Comparison of ENCODE assay signal across 8 mouse cellular contexts in the genomic region with DNA sequence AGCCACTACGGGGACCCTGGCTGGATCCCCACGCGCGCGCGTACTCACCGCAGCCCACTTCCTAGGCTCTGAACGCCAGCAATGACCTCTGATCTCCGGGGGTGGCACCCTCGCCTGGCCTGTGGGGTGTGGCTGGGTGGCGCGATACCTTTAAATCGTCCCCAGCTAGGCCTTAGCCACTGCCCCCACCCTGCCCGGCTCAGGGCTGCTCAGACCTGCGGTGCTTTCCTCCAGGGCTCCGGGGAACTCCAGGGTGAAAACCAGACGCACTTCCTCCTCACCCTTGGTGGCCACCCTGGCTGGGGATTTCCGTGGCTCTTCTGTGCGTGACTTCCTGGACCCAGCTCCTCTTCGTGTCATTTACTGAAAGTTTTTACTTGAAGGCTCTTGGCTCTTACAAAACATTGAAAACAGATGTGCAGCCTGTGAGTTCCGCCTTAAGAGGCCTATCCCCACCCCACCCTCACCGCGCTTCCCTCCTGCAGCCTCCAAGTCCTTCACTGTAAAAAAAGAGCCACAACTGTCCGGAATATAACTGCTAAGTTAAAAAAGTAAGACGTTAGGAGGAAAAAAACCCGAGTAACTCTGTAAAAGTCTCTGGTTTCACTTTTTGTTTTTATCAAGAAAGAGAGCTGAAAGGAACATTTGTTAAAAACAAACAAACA. TPM values are rescaled to one million over a fixed set of nuclear protein-coding genes. Genes with fewer than 3 reads are reported as not detected.
DNase-seq lines count a peak whose midpoint lies in the region; ATAC-seq and TF ChIP-seq lines count a peak whose summit lies in the region.

A gene (minus strand): TSS at position 412 of the 665 bp plus-strand sequence.

- no peaks in the 10 kb centered on the region for H3K9me3 ChIP-seq in E14TG2a.4 (ENCODE audit: low read length)
- no peaks in the 10 kb centered on the region for H3K9me3 ChIP-seq in forebrain, embryonic 13.5 days (replicated peaks)

- peak within 1 kb of the TSS; percentile 70 for H3K9ac ChIP-seq in forebrain, embryonic 13.5 days

- no peaks in the 10 kb centered on the region for H3K27me3 ChIP-seq in E14TG2a.4 (ENCODE audit: insufficient read depth, low read length)
- no peaks in the 10 kb centered on the region for H3K27me3 ChIP-seq in forebrain, embryonic 13.5 days

- under 1% methylated on average over 26 of the region's 26 CpGs for WGBS in bone marrow, adult 2 months
- WGBS in forebrain, embryonic 13.5 days, result 11% methylated on average over 26 of the region's 26 CpGs
- under 1% methylated on average over 26 of the region's 26 CpGs for WGBS in large intestine, adult 2 months

- H3K36me3 ChIP-seq in E14TG2a.4 (ENCODE audit: insufficient read depth, low read length), result no peaks in the 10 kb centered on the region
- no peaks in the 10 kb centered on the region for H3K36me3 ChIP-seq in forebrain, embryonic 13.5 days (ENCODE audit: poor library complexity, severe bottlenecking)

- ATAC-seq in forebrain, embryonic 13.5 days, result peak; percentile 84

- peak within 1 kb of the TSS; percentile 92 for H3K27ac ChIP-seq in bone marrow, adult 2 months (ENCODE audit: control insufficient read depth, insufficient read depth, low read depth, low read length, poor library complexity)
- H3K27ac ChIP-seq in forebrain, embryonic 13.5 days, result no peak within 1 kb of the TSS

- peaks cover 42% of the 10 kb centered on the region for H3K4me1 ChIP-seq in E14TG2a.4 (replicated peaks; ENCODE audit: low read depth, low read length)
- peaks cover 5% of the 10 kb centered on the region for H3K4me1 ChIP-seq in bone marrow, adult 2 months (ENCODE audit: control insufficient read depth, insufficient read depth, low read length)
- peaks cover 7% of the 10 kb centered on the region for H3K4me1 ChIP-seq in forebrain, embryonic 13.5 days

- H3K4me3 ChIP-seq in E14TG2a.4 (replicated peaks; ENCODE audit: low read length), result peak within 1 kb of the TSS; percentile 80
- peak within 1 kb of the TSS; percentile 83 for H3K4me3 ChIP-seq in bone marrow, adult 2 months (replicated peaks; ENCODE audit: control insufficient read depth, low read depth, low read length)
- peak within 1 kb of the TSS; percentile 44 for H3K4me3 ChIP-seq in forebrain, embryonic 13.5 days

- peak; percentile 82; the same call in 1 of the 2 replicates for TF ChIP-seq POLR2A in bone marrow, adult 2 months (IDR thresholded peaks at IDR 0.05; ENCODE audit: borderline replicate concordance, control insufficient read depth, low read depth, low read length)

- peak within 1 kb of the TSS; percentile 82 for H3K4me2 ChIP-seq in forebrain, embryonic 13.5 days

- intact Hi-C loops in heart, postnatal 25 days (cut with DNase I), result loop anchor here (5.0 kb wide), 1 partner anchor 36 kb away; a partner anchor contains a TSS

- peak; percentile 72 for DNase-seq in heart, postnatal 25 days (ENCODE audit: low spot score)
- DNase-seq in large intestine, adult 2 months (ENCODE audit: low read depth, low spot score), result peak; percentile 72
- peak; percentile 74 for DNase-seq in lung, postnatal 14 days
- peak; percentile 54 for DNase-seq in ovary, postnatal 14 days (ENCODE audit: low spot score)
- peak; percentile 65 for DNase-seq in urinary bladder, adult 2 months (ENCODE audit: low spot score)

- no peak for TF ChIP-seq CTCF in E14TG2a.4 (conservative IDR thresholded peaks at IDR 0.05; ENCODE audit: low read length)
- TF ChIP-seq CTCF in bone marrow, adult 2 months (IDR thresholded peaks at IDR 0.05; ENCODE audit: control insufficient read depth, insufficient read depth, low read length), result peak; percentile 7; the same call in 1 of the 2 replicates

RNA-seq across cellular contexts. Expression of the gene that starts here (rescaled TPM):
- polyA plus RNA-seq in bone marrow, adult 2 months (2011; ENCODE audit: insufficient read depth, insufficient read length, low replicate concordance, missing spikeins), result 21.9 and 45.9 TPM in 2 replicates
- 0.82 and 0.94 TPM in 2 replicates for polyA plus RNA-seq in forebrain, embryonic 13.5 days (2015; fragmentation: Nextera tagmentation; extraction: Ambion mirVana)
- 1 to 10 TPM; 8.1 to 9.0 TPM for total RNA-seq in heart, postnatal 25 days (2021)
- polyA plus RNA-seq in large intestine, adult 2 months (2012; rRNA removed), result 22.5 and 34.4 TPM in 2 replicates
- polyA plus RNA-seq in urinary bladder, adult 2 months (2012; rRNA removed), result 18.2 and 21.2 TPM in 2 replicates

Comparison
In these comparisons a context has a peak if more than half of its experiments do, and no peak if none do; other contexts are left out.
1. Peak in ATAC-seq, H3K4me3 ChIP-seq, H3K9ac ChIP-seq and H3K4me2 ChIP-seq in forebrain, embryonic 13.5 days; RNA of the gene not detected or under 1 TPM.